Mouse (Mus musculus) lung, embryonic 16.5 days (tissue): Measurements from ENCODE around the gene Cyp2w1. TPM values are rescaled to one million over a fixed set of nuclear protein-coding genes. Genes with fewer than 3 reads are reported as not detected.
A peak's percentile ranks its signal among the peaks of the same experiment; 100 is the strongest.

Experiments used
- ATAC-seq: fragments of 200-750 bp; cut with Nextera tagmentation; 2 replicates; pipeline ENCODE4 v1.8.0; 2017; ENCODE audit warnings: low read depth, mild to moderate bottlenecking, moderate library complexity
- H3K27ac ChIP-seq: fragments of 300-500 bp; sonication (generic); 2 replicates; pipeline ENCODE4 v1.5.1; 2014; ENCODE audit warnings: mild to moderate bottlenecking, control low read depth, low read length
- H3K27me3 ChIP-seq: fragments of 300-500 bp; sonication (generic); 2 replicates; pipeline ENCODE4 v1.6.1; 2014; ENCODE audit warnings: low read depth, low read length, mixed read lengths; ENCODE audit not compliant: control insufficient read depth, insufficient read depth
- H3K36me3 ChIP-seq: fragments of 300-500 bp; sonication (generic); 2 replicates; pipeline ENCODE4 v1.6.1; 2014; ENCODE audit warnings: low read length; ENCODE audit not compliant: control insufficient read depth, insufficient read depth
- H3K4me1 ChIP-seq: fragments of 300-500 bp; sonication (generic); replicated peaks from 2 replicates; pipeline ENCODE4 v1.6.1; 2014; ENCODE audit warnings: low read length, mixed read lengths; ENCODE audit not compliant: control insufficient read depth, insufficient read depth
- H3K4me2 ChIP-seq: fragments of 300-500 bp; sonication (generic); 2 replicates; pipeline ENCODE4 v1.6.1; 2014; ENCODE audit warnings: low read depth, low read length, control low read depth
- H3K4me3 ChIP-seq: fragments of 300-500 bp; sonication (generic); 2 replicates; pipeline ENCODE4 v1.5.1; 2014; ENCODE audit warnings: mild to moderate bottlenecking, low read length, control low read depth
- H3K9ac ChIP-seq: fragments of 300-500 bp; sonication (generic); 2 replicates; pipeline ENCODE4 v1.6.1; 2014; ENCODE audit warnings: low read length, control low read depth
- H3K9me3 ChIP-seq: fragments of 300-500 bp; sonication (generic); 2 replicates; pipeline ENCODE4 v1.6.1; 2016; ENCODE audit warnings: low read length; ENCODE audit not compliant: control insufficient read depth
- WGBS: fragments of 180-500 bp; shearing (Covaris S2); extraction: QIAGEN DNeasy Blood & Tissue Kit; methylation state at CpG from one replicate; pipeline ENCODE4 v1.1.7; 2014; 5-methylcytosine and 5-hydroxymethylcytosine counted together
- polyA plus RNA-seq: library from polyadenylated mRNA; unstranded; fragments of >200 nt; fragmentation: Nextera tagmentation; extraction: Ambion mirVana; gene quantifications from 2 replicates; pipeline ENCODE4 v1.2.1, GENCODE M21; 2015

Cyp2w1 gene
- polyA plus RNA-seq, 1 experiment from 2014 or later = 0.18 TPM

- Histone ChIP-seq H3K27ac (no peak overlapping the region), H3K9ac (no peak overlapping the region), H3K9me3 (no peaks in the 10 kb centered on the region), H3K36me3 (no peaks in the 10 kb centered on the region), H3K4me3 (no peak overlapping the region), H3K4me2 (no peak overlapping the region), H3K4me1 (peaks cover 10% of the 10 kb centered on the region), H3K27me3 (peaks cover 17% of the 10 kb centered on the region)
- no peak for ATAC-seq
- WGBS = 67% methylated on average over 7 of the region's 7 CpGs
These were observed 32.0 kb upstream of the Cyp2w1 start for GRCm38 (mm10) chr5:139320424-139320823.

GRCm38 (mm10) chr5:139321331-139321730 lies 31.1 kb upstream of the Cyp2w1 start:
- 74% methylated on average over 6 of the region's 6 CpGs for WGBS
- no peak for ATAC-seq
- peaks cover 20% of the 10 kb centered on the region for H3K27me3 ChIP-seq

GRCm38 (mm10) chr5:139323260-139323924 lies 29.0 kb upstream of the Cyp2w1 start:
- Histone ChIP-seq H3K4me2 (no peak overlapping the region), H3K27ac (no peak overlapping the region), H3K27me3 (peaks cover 23% of the 10 kb centered on the region), H3K9me3 (no peaks in the 10 kb centered on the region), H3K4me1 (peaks cover 10% of the 10 kb centered on the region), H3K9ac (no peak overlapping the region), H3K4me3 (no peak overlapping the region), H3K36me3 (no peaks in the 10 kb centered on the region)
- 75% methylated on average over 9 of the region's 9 CpGs for WGBS
- ATAC-seq = no peak

More at GRCm38 (mm10) chr5:139321331-139321730, 31.1 kb upstream of the Cyp2w1 start:
- H3K9me3 ChIP-seq = no peaks in the 10 kb centered on the region
- H3K4me2 ChIP-seq = no peak overlapping the region
- H3K36me3 ChIP-seq = no peaks in the 10 kb centered on the region
- peaks cover 10% of the 10 kb centered on the region for H3K4me1 ChIP-seq
- no peak overlapping the region for H3K27ac ChIP-seq
- H3K4me3 ChIP-seq = no peak overlapping the region
- H3K9ac ChIP-seq = no peak overlapping the region

- no peak overlapping the region for H3K9ac ChIP-seq
- H3K4me1 ChIP-seq = peaks cover 10% of the 10 kb centered on the region
- no peaks in the 10 kb centered on the region for H3K36me3 ChIP-seq
- H3K27ac ChIP-seq = no peak overlapping the region
- peaks cover 23% of the 10 kb centered on the region for H3K27me3 ChIP-seq
- 53% methylated on average over 5 of the region's 5 CpGs for WGBS
- no peak; the same call in 1 of the 2 replicates for ATAC-seq
- no peaks in the 10 kb centered on the region for H3K9me3 ChIP-seq
- peak overlapping the region; percentile 71 for H3K4me3 ChIP-seq
- peak overlapping the region; percentile 98 for H3K4me2 ChIP-seq
These were observed 28.3 kb upstream of the Cyp2w1 start for GRCm38 (mm10) chr5:139324045-139324491.

- Histone ChIP-seq H3K4me2 (peak overlapping the region; percentile 98), H3K4me1 (peaks cover 10% of the 10 kb centered on the region), H3K27ac (no peak overlapping the region), H3K9me3 (no peaks in the 10 kb centered on the region), H3K9ac (peak overlapping the region; percentile 75), H3K4me3 (peak overlapping the region; percentile 71), H3K27me3 (peaks cover 23% of the 10 kb centered on the region), H3K36me3 (no peaks in the 10 kb centered on the region)
- peak; percentile 53 for ATAC-seq
- WGBS = 4% methylated on average over 38 of the region's 62 CpGs
These were observed 27.6 kb upstream of the Cyp2w1 start for GRCm38 (mm10) chr5:139324691-139325394.

DNA sequence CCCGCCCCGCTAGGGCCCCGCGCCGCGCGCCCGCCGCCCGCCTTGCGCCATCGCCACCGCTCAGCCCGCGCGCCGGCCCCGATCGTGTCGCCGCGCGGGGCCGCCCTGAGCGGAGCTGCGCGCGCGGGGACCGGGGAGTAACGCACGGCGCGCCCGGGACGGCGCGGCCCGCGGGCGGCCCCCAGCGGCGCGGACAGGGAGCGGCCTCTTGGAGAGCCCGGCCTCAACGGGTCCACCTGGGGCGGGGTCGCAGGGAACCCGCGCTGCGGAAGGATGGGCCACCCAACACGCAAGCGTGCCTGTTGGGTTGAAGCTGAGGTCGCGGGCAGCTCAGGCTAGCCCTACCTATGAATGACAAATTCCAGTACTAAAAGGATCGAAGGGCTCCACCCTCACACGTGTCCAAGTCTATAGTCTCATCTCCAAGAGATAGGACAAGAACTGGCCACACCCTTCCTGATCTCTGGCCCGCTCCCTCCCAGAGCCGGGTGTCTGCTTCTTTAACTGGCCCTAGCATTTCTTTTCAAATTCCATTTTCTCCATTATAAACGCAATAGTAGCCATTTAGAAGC lies 26.9 kb upstream of the Cyp2w1 start, which contains the start of gene Adap1:
Gene Adap1 (minus strand): TSS at position 228 of the 572 bp plus-strand sequence.
- Histone ChIP-seq H3K9ac (peak within 1 kb of the TSS; percentile 75), H3K4me1 (peaks cover 10% of the 10 kb centered on the region), H3K27me3 (peaks cover 23% of the 10 kb centered on the region), H3K4me3 (peak within 1 kb of the TSS; percentile 71), H3K36me3 (no peaks in the 10 kb centered on the region), H3K4me2 (peak within 1 kb of the TSS; percentile 98), H3K9me3 (no peaks in the 10 kb centered on the region), H3K27ac (no peak within 1 kb of the TSS)
- ATAC-seq = peak; percentile 83
- 2% methylated on average over 35 of the region's 61 CpGs for WGBS

GRCm38 (mm10) chr5:139326111-139326696 lies 26.2 kb upstream of the Cyp2w1 start:
- Histone ChIP-seq H3K9me3 (no peaks in the 10 kb centered on the region), H3K4me3 (no peak overlapping the region), H3K4me1 (peaks cover 10% of the 10 kb centered on the region), H3K36me3 (no peaks in the 10 kb centered on the region), H3K9ac (no peak overlapping the region), H3K27me3 (peaks cover 23% of the 10 kb centered on the region), H3K4me2 (no peak overlapping the region), H3K27ac (no peak overlapping the region)
- ATAC-seq = no peak
- 70% methylated on average over 13 of the region's 13 CpGs for WGBS

DNA sequence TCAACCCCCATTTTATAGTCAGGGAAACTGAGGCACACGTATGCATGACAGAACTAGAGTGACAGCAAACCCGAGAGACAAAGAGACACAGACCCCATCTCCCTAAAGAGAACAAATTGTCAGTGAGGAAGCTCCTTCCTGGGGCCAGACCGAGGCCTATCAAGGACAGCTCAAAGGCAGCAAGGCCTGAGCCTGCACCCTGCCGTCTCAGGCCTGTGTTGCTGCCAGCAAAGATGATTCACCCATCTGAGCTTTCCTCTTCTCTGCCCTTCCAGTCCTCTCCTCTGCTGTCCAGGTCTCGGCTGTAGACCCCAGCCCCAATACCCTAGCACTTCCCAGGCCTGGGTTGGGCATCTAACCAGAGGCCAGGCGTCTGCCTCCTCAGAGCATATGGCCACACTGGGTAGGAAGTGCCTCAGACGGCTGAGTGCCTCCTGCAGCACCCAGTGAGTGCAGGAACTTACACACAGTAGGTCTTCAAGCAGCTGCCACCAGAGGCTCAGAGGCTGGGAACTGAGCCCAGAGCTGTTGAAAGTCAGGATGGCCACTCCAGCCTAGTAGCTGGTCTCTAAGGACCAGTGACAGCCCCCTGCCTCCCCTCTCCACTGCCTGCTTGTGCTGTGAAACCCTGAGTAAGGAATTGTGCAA lies 25.3 kb upstream of the Cyp2w1 start:
- H3K36me3 ChIP-seq = no peaks in the 10 kb centered on the region
- no peak for ATAC-seq
- no peak overlapping the region for H3K9ac ChIP-seq
- peaks cover 23% of the 10 kb centered on the region for H3K27me3 ChIP-seq
- H3K4me1 ChIP-seq = peaks cover 10% of the 10 kb centered on the region
- H3K9me3 ChIP-seq = no peaks in the 10 kb centered on the region
- no peak overlapping the region for H3K4me3 ChIP-seq
- H3K4me2 ChIP-seq = no peak overlapping the region
- WGBS = 72% methylated on average over 7 of the region's 7 CpGs
- H3K27ac ChIP-seq = no peak overlapping the region
